Mouse (Mus musculus) ES-CJ7 (cell line): ENCODE results near the gene Frem2.

Experiments
- DNase-seq: peaks from one replicate; pipeline ENCODE4 v3.0.0; 2011; ENCODE audit warnings: low read depth, low spot score

Gene Frem2

DNA sequence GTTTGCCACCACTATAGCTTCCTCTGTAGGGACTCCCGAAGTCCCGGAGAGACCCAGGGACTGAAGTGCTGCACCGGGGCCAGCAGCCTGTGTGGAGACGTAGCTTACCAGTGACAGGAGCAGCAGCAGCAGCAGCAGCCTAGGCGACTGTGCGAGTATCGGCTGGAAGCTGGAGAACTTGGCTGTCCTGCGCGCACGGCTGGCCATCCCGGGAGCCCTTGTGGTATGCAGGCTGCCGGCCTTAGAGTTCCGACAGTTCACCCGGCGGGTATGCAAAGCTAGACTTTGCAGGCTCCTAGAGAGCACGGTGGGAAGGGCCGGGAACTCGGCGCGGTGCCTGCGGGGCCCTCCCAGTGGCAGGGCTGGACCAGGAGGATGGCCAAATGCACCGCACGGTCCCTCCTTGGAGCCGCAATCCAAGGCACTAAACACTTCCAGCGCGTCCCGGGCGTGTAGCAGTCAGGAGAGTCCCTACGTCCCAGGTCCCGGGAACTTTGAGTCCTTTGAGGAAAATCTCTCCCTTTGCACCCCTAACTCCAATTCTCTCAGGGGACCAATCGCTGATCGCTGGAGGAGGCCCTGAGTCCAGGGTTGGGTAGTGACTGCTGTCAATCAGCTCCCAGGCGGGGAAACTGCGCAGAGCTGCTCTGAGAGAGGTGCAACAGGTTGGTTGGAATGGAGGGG is at the start of gene Frem2:
Gene Frem2 (minus strand): TSS at position 478 of the 684 bp plus-strand sequence.
- peak; percentile 95 for DNase-seq

DNA sequence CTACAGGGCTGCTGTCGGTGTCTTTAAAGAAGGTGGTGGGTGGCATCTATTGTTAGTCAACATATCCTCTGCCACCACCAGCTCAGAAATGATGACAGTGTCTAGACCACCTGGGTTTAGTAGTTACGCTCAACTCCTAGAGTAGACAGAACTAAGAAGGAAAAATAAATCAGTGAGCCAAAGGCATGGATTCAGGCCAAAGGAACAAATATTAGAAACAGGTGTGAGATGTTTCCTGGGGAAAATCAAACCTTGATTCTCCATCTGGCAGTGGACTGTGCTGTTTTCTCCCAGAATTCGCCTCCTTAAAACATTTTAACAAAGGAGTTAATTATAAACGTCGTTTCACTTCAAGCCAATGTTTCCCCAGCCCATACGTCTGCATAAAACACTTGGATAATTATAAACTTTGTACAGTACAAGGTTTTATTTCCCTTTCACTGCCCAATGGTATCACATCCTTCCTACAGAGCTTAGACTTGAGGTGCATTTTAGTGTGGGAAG is 48.9 kb upstream of the Frem2 start:
- DNase-seq: no peak

DNA sequence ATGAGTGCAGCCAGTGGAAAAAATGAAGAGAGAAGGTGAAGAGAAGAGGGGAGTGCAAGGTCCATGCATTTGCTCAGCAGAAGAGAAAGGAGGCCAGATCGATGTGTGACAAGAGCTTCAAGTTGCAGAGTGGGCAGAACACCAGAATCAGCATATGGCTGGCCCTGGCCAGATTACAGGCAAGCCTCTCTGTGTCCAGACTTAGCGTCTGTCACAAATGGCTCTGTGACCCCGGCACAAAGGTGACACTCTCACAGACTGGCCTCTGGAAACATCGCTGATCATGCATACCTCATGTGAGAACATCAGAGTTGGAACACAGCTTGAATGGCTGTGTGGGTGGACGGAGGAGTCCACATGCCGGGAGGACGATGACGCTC is 46.0 kb upstream of the Frem2 start:
- no peak for DNase-seq

DNA sequence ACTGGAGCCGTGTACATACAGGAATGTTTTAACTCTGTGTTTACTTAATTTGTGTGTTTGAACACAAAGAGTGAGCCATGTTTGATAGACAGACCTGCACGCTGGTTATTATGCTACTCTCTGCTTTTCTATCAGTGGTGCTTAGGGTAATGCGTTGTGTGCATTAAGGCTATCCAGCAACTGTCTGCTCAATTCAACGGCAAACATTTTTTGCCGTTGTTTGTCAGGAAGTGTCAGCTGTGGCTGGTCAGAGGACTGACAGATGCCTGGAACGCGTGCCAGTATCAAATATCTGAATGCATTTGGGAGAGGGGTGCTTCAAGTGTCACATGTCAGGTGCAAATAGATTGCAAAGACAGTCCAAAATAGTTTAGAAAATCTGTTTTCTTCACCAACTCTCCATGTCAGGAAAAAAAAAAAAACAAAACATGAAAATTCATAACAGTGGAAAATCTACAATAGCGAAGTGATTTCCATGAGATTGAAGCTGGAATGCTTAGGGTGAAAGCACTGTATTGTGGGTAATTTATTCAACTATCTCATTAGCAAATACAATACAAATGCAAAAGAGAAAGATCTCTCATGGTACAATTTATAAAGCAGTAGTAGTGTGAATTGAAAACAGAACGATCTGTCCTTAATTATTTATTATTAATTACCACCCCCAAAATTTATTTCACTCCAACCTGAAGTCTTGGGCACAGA is 45.4 kb upstream of the Frem2 start:
- DNase-seq: no peak

GRCm38 (mm10) chr3:53701940-53702339 is 44.8 kb upstream of the Frem2 start:
- no peak for DNase-seq

- DNase-seq: no peak
Observed at GRCm38 (mm10) chr3:53687776-53688175, 30.6 kb upstream of the Frem2 start.

DNA sequence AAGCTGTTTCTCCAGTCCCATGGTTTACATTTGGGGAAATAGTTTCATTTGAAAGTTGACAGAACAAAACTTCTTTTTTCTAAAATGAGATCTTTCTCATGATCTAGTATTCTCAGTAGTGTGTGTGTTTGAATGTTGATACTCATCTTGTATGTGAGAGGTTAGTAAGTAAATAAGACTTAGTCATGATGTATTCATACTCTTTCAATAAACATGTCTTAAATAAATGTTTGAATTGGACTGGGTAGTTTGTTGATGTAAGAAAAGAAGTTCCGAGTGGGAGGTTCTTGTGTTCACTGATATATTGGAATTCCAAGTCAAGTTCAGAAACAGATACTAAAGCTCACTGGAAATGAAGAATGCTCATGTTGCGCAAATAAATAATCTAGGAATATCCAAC is 25.1 kb upstream of the Frem2 start:
- no peak for DNase-seq

- DNase-seq: no peak
Observed at GRCm38 (mm10) chr3:53680816-53681215, 23.7 kb upstream of the Frem2 start.

DNA sequence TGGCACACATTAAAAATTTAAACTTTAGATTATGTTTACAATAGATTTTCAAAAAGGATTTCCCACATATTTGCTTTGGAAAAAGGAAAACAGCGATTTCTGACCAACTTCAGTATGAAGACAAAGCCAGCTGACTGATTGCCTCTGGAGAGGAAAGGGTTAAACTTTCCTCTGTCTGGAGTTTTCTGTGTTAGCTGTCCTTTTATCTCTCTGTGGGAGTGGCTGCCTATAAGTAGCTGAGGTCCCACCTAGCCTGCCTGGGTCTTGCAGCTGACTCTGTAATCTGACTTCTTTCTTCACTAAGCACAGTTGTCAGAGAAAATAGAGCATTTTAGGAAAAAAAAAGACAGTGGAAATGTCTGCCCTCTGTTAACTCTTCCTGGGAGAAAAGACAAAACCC is 17.1 kb upstream of the Frem2 start:
- peak; percentile 19 for DNase-seq

GRCm38 (mm10) chr3:53669736-53670135 is 12.6 kb upstream of the Frem2 start:
- no peak for DNase-seq

- DNase-seq: peak; percentile 35
Observed at GRCm38 (mm10) chr3:53657744-53658534, 784 bp upstream of the Frem2 start.

GRCm38 (mm10) chr3:53656328-53656877 is 752 bp downstream of the Frem2 start:
- no peak for DNase-seq

- no peak for DNase-seq
Observed at GRCm38 (mm10) chr3:53655343-53655742, 1.8 kb downstream of the Frem2 start.

DNA sequence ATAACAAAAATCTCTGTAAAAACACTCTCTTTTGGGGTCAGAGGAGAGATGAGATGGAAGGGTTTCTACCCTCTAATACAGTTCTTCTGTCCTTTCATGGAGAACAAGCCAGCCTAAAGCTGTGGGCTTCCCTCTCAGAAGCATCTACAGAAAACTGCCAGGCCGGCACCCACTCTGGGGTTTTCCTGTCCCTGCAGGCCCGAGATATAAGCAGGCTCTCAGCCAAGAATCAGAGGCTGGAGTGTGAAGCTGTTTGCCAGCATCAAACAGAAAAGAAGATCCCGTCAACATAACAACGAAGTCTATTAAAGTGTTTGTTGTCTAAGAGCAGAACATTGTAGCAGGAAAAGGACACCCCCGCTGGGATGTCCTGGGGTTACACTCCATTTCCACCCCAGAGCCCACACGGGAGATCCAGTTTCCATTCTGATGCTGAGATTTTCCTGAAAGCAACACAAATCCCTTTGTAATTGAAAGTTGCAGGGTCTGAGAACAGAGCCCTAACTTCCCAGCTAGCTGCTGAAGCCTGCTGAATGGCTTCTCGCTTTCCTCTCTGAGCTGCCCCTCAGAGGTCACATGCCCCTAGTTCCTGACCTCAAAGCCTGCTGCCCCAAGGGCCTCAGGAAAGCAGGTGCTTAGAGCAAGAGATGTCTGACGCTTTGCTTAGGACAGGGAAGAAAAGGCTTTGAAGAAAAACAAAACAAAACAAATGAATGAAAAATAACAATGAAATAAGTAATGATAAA is 7.0 kb downstream of the Frem2 start:
- peak; percentile 99 for DNase-seq

GRCm38 (mm10) chr3:53649425-53649824 is 7.7 kb downstream of the Frem2 start:
- DNase-seq: peak; percentile 26

DNA sequence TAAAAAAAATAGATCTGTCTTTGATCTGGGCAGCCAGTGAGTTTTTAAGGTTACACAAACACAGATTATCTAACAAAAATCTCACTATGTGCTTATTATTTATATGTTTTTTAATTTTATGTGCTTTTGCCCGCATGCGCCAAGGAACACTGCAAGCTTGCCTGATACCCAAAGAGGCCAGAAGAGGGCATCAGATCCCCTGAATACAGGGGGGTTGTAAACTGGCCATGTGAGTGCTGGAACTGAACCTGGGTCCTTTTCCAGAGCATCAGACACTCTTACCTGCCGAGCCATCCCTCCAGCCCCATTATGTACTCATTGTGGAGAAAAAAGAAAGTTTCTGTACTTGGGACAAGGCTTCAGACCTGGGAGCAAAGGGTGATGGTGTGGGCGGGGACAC is 8.3 kb downstream of the Frem2 start:
- peak; percentile 53 for DNase-seq

- no peak for DNase-seq
Observed at GRCm38 (mm10) chr3:53635948-53636347, 21.2 kb downstream of the Frem2 start.

DNA sequence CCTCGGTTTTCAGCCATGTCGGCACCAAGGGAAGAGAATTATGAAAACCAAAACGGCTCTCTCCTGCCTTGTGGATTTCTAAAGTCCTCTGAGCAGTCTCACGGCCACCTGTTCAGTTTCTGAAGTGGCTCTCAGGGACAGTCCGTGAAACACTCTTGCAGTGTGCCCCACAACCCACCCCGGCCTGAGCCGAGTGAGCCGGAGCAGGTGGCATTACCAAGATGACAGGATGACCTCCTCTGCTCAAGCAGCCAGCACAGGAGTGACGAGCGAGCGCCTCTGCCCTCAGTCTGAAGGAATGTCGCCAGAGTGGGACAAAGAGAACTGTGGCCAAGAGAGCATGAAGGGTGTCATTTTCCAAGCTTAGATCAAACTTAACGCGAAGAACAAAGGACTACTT is 26.0 kb downstream of the Frem2 start:
- no peak for DNase-seq

DNA sequence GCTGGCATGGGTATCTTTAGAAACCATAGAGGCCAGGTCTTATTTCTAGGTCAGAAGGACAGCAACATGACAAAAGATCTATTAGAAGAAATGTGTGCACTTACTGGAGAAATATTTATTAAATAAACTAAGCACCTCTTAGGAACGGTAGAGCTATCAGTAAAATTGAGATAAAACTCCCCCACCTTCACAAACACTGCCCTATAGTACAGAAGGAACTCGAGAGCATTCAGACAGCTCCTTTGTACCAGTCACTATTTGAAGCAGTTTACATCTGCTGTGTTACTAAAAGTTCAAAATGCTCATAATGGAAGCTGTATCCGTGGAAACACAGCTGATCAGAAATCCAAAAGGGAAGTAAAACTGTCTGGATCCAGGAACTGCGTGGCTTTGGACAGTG is 26.5 kb downstream of the Frem2 start:
- DNase-seq: no peak

DNA sequence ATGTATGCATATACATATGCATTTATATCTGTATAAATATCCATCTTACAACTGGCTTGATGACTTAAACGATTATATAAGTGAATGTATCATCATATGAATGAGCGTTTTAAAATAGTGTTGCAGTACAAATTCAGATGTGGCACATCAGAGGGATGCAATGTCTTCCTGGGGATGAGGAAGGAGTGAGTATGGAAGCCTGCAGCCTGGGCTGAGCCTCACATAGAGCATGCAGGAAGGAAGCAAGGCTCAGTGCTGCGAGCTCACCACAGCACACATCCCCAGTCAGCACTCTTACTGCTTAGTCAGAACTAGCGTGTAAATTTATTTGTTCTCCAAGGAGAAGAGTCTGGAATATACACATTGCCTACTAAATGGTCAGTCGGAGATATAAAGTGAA is 27.2 kb downstream of the Frem2 start:
- no peak for DNase-seq

- no peak for DNase-seq
Observed at GRCm38 (mm10) chr3:53623222-53623621, 33.9 kb downstream of the Frem2 start.
